Mouse (Mus musculus): Measurements from ENCODE around the gene Fndc5. TPM values are rescaled to one million over a fixed set of nuclear protein-coding genes. Genes with fewer than 3 reads are reported as not detected.
A peak's percentile ranks its signal among the peaks of the same experiment; 100 is the strongest.

The Fndc5 gene
- 100 to 1,000 TPM; 162 to 167 TPM for total RNA-seq (2021)

DNA sequence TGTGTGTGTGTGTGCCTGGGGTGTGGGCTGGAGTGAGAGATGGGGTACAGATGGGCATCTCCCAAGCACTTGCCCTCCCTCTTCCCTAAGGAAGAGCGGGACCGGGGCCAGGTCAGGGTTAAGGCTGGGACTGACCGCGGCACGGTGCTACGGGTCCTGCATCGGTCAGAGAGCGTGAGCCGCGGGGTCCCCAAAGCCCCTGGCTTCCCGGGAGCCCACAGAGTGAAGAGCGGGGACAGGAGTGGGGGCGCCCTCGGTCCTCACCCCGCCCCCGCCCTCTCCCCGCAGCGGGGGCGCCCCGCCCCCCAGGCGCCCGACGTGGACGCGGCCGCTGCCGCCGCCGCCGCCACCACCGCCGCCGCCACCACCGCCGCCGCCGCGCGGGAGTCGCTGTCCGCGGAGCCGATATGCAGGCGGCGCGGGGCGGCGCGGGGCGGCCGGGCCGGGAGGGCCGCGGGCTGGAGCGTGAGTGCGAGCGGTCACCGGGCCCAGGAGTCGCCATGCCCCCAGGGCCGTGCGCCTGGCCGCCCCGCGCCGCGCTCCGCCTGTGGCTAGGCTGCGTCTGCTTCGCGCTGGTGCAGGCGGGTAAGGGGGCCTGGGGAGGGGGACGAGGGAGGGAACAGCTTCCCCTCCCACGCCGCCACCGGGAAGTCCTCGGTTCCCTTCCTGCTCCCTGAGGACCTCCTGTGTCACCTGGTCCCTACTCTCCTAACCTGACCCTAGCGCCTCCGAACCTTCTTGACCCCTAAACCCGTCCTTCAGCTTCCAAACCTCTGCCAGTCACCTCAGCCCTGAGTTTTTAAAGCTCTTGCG lies at the start of gene Fndc5:
Gene Fndc5, plus strand, starts transcription at position 421 of the 813 bp plus-strand sequence.
- intact Hi-C loops (cut with DNase I), result no loop called here
- DNase-seq, result peak in 1 of 2 experiments; percentile 35

DNA sequence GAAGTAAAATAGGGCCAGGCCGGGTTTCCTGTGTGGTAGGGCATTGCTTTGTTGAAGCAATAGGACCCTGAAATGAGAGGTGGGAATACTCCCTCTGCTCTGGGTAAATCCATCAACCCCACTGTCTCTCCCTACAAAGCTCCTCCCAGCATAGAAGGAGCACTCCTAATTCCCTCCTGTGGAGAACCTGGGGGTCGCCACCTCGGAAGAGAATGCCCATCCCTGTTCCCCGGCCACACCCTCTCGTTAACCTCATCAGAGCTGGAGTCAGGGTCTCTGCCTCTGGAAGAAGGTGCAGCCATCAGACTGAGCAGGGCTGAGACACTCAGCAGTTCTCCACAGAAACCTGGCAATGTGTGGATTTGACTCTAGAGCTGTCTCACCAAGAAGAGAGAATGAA lies 48.9 kb upstream of the Fndc5 start:
- DNase-seq, result no peak
- intact Hi-C loops (cut with DNase I), result loop anchor here (10.0 kb wide), 1 partner anchor 373 kb away; no protein-coding TSS in a partner anchor

GRCm38 (mm10) chr4:129095276-129095675 lies 41.5 kb upstream of the Fndc5 start:
- intact Hi-C loops (cut with DNase I), result no loop called here
- DNase-seq, result no peak

DNA sequence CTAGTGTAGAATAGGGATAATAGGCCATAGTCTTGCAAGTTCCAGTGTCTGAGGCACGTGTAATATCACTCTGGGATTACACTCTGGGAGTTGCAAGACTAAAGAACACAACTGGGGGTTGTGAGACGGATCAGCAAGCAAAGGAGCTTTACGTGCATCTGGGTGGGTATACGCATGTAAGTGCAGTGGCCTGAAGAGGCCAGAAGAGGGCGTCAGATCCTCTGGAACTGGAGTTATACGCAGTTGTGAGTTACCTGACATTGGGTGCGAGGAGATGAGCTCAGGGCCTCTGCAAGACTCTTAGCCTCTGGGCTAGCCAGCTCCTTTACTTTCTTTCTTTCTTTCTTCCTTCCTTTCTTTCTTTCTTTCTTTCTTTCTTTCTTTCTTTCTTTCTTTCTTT lies 39.8 kb upstream of the Fndc5 start:
- no peak for DNase-seq
- intact Hi-C loops (cut with DNase I), result no loop called here

DNA sequence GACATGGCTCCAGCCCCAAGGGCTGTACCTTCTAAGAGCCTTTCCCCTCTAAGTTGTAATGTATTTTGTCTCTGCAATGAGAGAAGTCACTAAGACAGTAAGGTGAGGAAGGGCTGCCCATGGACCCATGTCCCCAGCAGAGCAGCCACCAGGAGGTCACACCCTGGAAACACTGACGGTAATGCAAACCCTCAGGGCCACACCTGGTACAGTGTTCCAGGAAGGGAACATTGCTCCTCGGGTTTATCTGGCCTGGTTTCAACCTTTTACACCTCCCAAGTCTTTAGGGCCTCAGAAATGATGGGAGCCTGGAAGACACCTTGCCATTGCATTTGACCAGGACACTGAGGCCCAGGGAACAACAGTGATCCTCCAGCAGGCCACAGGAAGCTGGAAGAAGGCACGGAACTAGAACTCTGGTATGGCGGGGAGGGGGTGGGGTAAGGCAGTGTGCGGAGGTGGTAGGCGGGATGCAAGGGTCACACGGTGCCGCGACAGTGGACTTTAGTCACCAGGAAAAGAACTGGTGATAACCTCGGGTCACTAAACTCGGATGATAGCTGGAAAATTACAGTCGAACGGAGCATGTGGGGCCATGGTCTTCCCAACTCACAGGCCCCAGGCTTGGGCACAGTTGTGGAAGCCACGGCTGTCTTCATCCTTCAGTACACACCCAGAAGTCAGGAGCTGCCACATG lies 34.5 kb upstream of the Fndc5 start:
- no peak for DNase-seq
- intact Hi-C loops (cut with DNase I), result no loop called here

GRCm38 (mm10) chr4:129105356-129105755 lies 31.4 kb upstream of the Fndc5 start, which contains the start of gene Tmem54:
Gene Tmem54 (plus strand): TSS chr4:129105548.
- intact Hi-C loops (cut with DNase I), result no loop called here

DNA sequence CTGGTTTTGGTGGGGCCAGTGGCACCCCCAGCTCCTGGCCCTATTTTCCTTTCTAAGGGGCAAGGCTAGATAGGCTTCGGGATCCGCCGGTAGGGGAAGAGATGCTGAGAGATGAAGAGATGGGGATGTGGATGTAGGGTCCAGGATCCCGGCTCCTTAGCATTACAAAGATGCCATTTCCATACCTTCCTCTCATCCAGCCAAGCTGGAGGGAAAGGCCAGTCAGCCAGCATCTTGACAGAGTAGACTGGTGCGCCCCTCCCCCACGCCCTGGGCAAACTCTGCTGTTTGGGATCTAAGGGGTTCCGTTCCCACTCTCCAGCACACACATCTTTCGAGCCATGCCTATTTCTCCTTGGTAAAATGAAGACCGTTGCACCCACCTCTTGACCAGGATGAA lies 30.7 kb upstream of the Fndc5 start:
- intact Hi-C loops (cut with DNase I), result no loop called here
- no peak for DNase-seq

More at GRCm38 (mm10) chr4:129105356-129105755, 31.4 kb upstream of the Fndc5 start, which contains the start of gene Tmem54:
- no peak for DNase-seq

- intact Hi-C loops (cut with DNase I), result no loop called here
- no peak for DNase-seq
Observed at GRCm38 (mm10) chr4:129107348-129107899, 29.4 kb upstream of the Fndc5 start.

- DNase-seq, result no peak
- intact Hi-C loops (cut with DNase I), result no loop called here
Observed at GRCm38 (mm10) chr4:129108624-129109023, 28.2 kb upstream of the Fndc5 start.

DNA sequence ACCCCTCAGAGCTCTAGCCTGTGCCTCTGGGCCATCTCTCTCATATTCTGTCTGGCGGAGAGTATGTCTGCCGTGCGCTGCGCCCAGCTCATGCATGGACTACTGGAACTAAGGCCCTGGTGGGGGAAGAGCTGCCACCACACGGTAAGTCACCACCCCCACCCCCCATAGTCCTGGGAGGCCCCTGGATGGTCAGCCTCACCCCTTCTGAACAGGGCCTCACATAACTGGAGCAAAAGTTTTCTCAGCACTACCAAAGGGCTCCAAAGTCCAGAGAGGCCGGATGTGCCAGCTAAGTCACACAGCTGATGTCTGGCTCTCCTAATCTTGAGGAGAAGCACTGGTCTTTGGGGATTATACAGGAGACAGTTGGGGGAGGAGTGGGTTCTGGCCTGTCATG lies 26.0 kb upstream of the Fndc5 start:
- intact Hi-C loops (cut with DNase I), result no loop called here
- no peak for DNase-seq

DNA sequence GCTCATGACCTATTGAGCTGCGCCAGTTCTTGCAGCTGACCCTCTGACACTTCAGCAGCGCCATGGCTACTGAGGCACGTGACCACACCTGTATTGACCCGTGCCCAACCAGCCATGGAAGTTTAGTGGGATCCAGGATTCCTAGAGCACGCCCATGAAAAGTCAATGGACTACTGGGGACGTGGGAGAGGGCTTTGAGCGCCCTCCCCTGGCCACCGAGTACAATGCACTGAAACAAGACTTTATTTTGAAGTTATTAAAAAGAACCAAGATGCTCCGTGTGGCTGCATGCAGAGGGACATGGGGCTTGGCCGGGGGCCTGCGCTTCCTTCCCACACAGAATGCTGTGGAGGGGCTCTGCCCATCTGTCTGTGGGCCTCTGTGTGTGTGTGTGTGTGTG lies 25.4 kb upstream of the Fndc5 start:
- intact Hi-C loops (cut with DNase I), result no loop called here
- no peak for DNase-seq

- DNase-seq, result no peak
- intact Hi-C loops (cut with DNase I), result no loop called here
Observed at GRCm38 (mm10) chr4:129112231-129112630, 24.6 kb upstream of the Fndc5 start.

DNA sequence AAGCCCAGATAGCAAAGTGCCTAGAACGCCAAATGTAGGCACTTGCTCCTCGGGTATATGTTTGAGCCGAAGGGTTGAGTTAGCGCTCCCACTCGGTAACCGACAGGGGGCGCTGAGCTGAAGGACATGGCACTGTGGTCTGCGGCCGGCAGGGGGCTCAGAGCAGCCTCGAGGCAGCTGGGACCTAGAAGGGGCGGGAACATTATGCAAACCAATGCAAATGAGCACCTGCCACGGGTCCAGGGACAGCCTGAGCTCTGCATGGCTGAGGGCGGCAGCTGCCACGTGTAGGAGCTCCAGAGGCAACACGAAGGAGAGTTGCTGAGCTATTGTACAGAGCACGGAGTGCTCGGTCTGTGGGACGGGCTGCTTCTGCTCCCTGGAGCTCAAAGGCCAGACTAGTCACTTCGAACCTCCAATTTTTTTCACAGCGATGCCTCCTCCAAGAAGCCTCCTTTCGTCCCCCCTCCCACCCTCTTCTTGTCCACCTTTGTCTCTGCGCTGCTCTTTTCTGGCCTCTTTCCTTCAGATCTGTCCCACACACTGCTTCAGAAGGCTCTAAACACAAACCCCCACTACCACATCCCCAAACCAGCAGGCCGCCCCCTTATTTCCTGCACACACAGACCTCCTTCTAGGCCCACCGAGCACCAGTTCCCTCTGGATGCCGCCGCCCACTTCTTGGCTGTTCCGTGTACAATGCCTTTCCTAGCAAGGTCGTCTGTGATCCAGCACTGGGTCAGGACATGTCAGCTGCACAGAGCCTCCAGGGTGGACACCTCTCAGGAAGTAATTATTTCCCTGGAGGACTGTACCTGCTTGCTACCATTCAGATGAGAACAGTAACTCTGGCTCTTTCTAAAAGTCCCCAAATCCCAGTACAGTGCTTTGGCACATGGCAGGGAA lies 23.5 kb upstream of the Fndc5 start:
- intact Hi-C loops (cut with DNase I), result no loop called here
- DNase-seq, result peak; percentile 27 to 76

GRCm38 (mm10) chr4:129116703-129117102 lies 20.1 kb upstream of the Fndc5 start:
- intact Hi-C loops (cut with DNase I), result no loop called here

DNA sequence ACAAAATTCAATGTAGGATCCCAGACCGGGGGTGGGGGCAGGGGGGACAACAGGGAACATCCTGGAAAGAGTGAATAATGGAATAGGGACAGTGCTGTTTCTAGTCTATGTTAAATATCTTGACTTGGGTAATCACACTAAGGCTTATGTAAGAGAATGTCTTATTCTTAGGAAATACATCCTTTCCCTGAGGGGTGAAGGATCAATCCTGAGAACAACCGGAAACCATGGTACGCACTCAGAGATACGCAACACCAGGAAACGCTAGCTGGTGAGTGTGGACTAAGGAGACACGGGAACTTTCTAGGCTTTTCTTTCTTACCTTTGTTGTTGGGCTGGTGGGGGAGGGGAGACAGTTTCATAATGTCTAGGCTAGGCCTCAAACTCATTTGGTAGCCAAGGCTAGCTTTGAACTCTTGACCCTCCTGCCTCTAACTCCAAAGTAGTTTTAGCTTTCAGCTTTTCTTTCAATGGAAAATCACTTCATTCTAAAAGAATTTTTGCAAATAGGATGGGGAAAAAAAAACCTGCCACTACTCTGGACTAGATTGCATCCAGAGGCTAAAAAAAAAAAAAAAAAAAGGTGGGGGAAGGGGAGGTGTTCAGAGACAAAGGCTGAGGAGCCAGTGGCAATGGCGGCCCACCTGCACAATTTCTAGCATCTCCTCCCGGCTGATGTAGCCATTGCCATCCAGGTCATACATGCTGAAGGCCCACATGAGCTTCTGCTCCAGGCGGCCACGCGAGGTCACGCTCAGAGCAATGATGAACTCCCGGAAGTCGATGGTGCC lies 18.9 kb upstream of the Fndc5 start:
- intact Hi-C loops (cut with DNase I), result no loop called here
- no peak for DNase-seq

More at GRCm38 (mm10) chr4:129116703-129117102, 20.1 kb upstream of the Fndc5 start:
- DNase-seq, result no peak

GRCm38 (mm10) chr4:129119708-129120107 lies 17.1 kb upstream of the Fndc5 start:
- no peak for DNase-seq
- intact Hi-C loops (cut with DNase I), result no loop called here

DNA sequence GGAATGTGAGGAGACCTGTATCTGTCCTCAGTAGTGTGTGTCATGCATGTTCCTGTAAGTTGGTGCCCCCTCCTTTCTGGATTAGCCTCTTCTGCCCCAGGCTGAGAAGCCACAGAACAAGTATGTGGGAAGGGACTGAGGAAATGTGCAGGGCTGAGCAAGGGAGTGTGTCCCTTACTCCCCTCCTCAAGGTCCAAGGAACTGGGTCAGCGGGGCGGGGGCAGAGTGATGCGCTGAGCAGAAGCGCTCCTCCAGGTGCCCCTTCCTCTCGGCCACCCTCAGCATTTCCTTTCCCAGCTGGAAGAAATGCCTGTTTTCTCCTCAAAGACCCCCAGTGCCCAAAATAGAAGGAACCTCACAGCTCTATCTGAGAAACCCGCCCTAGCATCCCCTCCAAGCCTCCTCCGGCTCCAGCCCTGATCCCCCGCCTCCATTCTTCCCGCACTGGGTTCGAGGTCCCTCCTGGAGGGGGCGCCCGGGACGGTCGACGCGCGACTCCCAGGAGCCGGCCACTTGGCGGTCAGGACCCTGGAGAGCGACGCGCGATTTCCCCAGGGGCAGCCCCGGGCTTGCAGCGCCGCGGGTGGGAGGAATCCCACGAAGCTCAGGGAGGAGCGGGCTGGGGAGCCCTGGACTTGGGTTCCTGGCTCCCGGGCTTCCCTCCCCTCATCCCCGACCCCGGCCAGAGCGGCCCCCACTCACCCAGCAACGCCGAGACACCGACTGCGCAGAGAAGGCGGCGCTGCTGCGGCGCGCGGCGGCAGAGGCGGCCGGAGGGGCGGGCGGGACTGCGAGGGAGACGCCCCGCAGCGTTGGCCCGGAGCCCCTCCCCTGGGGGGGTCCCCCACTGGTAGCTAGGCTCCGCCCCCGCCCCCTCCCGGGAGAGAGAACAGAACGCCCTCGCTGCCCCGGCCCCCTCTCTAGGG lies 16.0 kb upstream of the Fndc5 start:
- intact Hi-C loops (cut with DNase I), result no loop called here
- peak; percentile 77 to 84 for DNase-seq

- no peak for DNase-seq
- intact Hi-C loops (cut with DNase I), result no loop called here
Observed at GRCm38 (mm10) chr4:129121569-129122086, 15.2 kb upstream of the Fndc5 start, which contains the start of gene Hpca. Gene Hpca (minus strand): TSS chr4:129122036.

Measured in heart, postnatal 10 days (tissue).